Mouse (Mus musculus): ENCODE data around the gene Hmgn3. TPM values are rescaled to one million over a fixed set of nuclear protein-coding genes. Genes with fewer than 3 reads are reported as not detected.

Gene Hmgn3
- polyA plus RNA-seq, 1 experiment: 1.0 TPM

DNA sequence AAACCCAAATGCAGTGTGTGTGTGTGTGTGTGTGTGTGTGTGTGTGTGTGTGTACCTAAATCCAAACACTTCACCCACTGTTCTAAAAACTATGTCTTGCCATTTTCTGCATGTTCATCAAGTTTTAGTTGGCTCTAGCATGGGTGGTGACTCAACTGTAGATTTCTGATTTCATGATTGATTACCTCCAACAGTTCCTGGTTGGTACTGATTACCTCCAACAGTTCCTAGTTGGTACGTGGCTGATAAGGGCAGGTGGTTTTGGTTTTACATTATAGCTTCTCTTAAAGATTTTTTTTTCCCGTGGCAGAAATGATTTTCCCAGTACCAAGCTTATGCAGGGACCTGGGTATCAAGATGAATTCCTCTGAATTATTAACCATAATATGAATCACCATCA, 27.3 kb downstream of the Hmgn3 start:
- no peak overlapping the region for H3K4me3 ChIP-seq (ENCODE audit: low read depth, low read length)
- H3K4me1 ChIP-seq (ENCODE audit: control insufficient read depth, insufficient read depth, insufficient read length, low read length): no peaks in the 10 kb centered on the region
- no peak overlapping the region for H3K27ac ChIP-seq (ENCODE audit: insufficient read depth, low read depth, low read length)
- 25% methylated on average over 2 of the region's 2 CpGs for WGBS
- H3K36me3 ChIP-seq (ENCODE audit: control insufficient read depth, insufficient read depth, low read length): no peaks in the 10 kb centered on the region
- TF ChIP-seq POLR2A (IDR thresholded peaks at IDR 0.05; ENCODE audit: low read depth, low read length) (no peak), CTCF (IDR thresholded peaks at IDR 0.05; ENCODE audit: extremely low read depth, insufficient read length, insufficient replicate concordance, low read depth, low read length) (no peak)
- no peaks in the 10 kb centered on the region for H3K27me3 ChIP-seq (ENCODE audit: control insufficient read depth, insufficient read depth, low read length)

DNA sequence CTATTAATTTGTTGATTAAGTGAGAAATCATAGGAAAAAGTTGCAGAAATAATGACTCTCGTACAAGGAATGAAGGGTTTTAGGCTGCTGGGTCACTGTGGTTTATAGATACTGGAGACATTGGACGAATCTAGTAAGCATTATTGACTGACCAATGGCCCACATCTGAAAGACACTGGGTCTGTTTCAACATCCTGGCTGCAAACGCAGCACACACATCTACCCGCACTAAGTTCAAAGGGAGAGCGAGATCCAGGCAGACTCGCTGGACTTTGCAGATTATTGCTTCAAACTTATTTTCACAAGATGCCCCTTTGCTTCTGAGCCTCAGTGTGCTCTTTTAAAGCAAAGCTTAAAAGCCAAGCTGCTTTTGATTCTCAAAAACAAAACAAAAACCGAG, 29.0 kb downstream of the Hmgn3 start:
- H3K4me1 ChIP-seq (ENCODE audit: control insufficient read depth, insufficient read depth, insufficient read length, low read length): no peaks in the 10 kb centered on the region
- TF ChIP-seq CTCF (IDR thresholded peaks at IDR 0.05; ENCODE audit: extremely low read depth, insufficient read length, insufficient replicate concordance, low read depth, low read length): no peak
- TF ChIP-seq POLR2A (IDR thresholded peaks at IDR 0.05; ENCODE audit: low read depth, low read length): no peak
- H3K27me3 ChIP-seq (ENCODE audit: control insufficient read depth, insufficient read depth, low read length): no peaks in the 10 kb centered on the region
- H3K36me3 ChIP-seq (ENCODE audit: control insufficient read depth, insufficient read depth, low read length): no peaks in the 10 kb centered on the region
- no peak overlapping the region for H3K4me3 ChIP-seq (ENCODE audit: low read depth, low read length)
- no peak overlapping the region for H3K27ac ChIP-seq (ENCODE audit: insufficient read depth, low read depth, low read length)
- 83% methylated on average over 7 of the region's 7 CpGs for whole genome bisulfite sequencing

DNA sequence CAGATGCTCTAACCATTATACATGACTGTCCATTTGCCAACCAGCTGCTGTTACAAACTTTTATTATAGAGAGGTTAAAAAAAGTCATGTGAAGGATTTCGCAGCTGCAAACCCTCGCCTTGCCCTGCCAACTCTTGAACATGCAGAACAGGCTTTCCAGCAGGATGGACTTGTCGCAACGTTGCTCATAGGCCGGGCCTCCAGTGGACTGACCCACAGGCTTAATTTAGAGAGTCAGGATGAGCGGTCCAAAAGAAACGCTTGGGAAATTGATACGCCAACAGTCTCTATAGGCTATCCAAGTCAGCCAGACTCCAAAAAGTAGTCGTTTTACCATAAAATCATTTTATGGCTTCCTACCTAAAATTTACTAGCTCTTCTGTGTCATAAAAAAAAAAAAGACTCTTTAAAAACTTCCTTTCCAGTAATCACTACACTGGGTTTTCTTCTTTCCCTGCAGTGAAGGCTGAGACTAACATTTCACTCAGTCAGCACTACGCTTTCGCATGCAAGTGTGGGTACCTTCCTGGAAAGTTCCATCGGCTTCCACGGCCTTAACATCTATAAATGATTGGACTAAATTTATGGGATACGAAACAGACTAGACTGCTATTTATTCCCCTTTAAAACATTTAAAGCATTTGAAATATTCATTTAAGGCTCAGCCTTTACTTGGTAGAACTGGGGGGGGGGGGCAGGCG, 29.6 kb downstream of the Hmgn3 start:
- Histone ChIP-seq H3K27me3 (ENCODE audit: control insufficient read depth, insufficient read depth, low read length) (no peaks in the 10 kb centered on the region), H3K4me1 (ENCODE audit: control insufficient read depth, insufficient read depth, insufficient read length, low read length) (no peaks in the 10 kb centered on the region), H3K4me3 (ENCODE audit: low read depth, low read length) (no peak overlapping the region), H3K36me3 (ENCODE audit: control insufficient read depth, insufficient read depth, low read length) (no peaks in the 10 kb centered on the region), H3K27ac (ENCODE audit: insufficient read depth, low read depth, low read length) (no peak overlapping the region)
- no peak for TF ChIP-seq CTCF (IDR thresholded peaks at IDR 0.05; ENCODE audit: extremely low read depth, insufficient read length, insufficient replicate concordance, low read depth, low read length)
- no peak for TF ChIP-seq POLR2A (IDR thresholded peaks at IDR 0.05; ENCODE audit: low read depth, low read length)
- 91% methylated on average over 15 of the region's 15 CpGs for WGBS

DNA sequence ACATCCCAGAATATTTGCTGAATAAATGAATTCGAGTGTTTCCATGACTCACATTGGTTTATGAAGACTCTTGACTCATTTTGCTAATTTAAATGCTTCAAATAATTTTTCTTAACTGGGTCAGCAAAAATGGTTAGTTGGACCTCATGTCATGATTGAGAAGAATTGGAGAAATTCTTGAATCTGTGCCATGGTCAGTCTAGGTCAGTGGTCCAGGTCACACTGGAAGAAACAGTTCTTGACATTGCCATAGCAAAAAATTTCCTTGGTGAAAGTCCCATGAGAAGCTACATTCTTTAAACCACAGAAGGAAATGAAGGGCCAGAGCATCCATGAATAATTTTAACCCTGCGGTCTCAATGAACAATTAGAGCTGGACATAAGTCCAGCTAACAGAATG, 30.8 kb downstream of the Hmgn3 start:
- Histone ChIP-seq H3K36me3 (ENCODE audit: control insufficient read depth, insufficient read depth, low read length) (no peaks in the 10 kb centered on the region), H3K4me1 (ENCODE audit: control insufficient read depth, insufficient read depth, insufficient read length, low read length) (no peaks in the 10 kb centered on the region), H3K4me3 (ENCODE audit: low read depth, low read length) (no peak overlapping the region), H3K27ac (ENCODE audit: insufficient read depth, low read depth, low read length) (no peak overlapping the region), H3K27me3 (ENCODE audit: control insufficient read depth, insufficient read depth, low read length) (no peaks in the 10 kb centered on the region)
- 83% methylated on average over 2 of the region's 2 CpGs for WGBS
- no peak for TF ChIP-seq POLR2A (IDR thresholded peaks at IDR 0.05; ENCODE audit: low read depth, low read length)
- TF ChIP-seq CTCF (IDR thresholded peaks at IDR 0.05; ENCODE audit: extremely low read depth, insufficient read length, insufficient replicate concordance, low read depth, low read length): no peak

- TF ChIP-seq CTCF (IDR thresholded peaks at IDR 0.05; ENCODE audit: extremely low read depth, insufficient read length, insufficient replicate concordance, low read depth, low read length): no peak
- TF ChIP-seq POLR2A (IDR thresholded peaks at IDR 0.05; ENCODE audit: low read depth, low read length): no peak
- H3K27me3 ChIP-seq (ENCODE audit: control insufficient read depth, insufficient read depth, low read length): no peaks in the 10 kb centered on the region
- H3K4me3 ChIP-seq (ENCODE audit: low read depth, low read length): no peak overlapping the region
- 81% methylated on average over 10 of the region's 10 CpGs for WGBS
- H3K36me3 ChIP-seq (ENCODE audit: control insufficient read depth, insufficient read depth, low read length): no peaks in the 10 kb centered on the region
- H3K27ac ChIP-seq (ENCODE audit: insufficient read depth, low read depth, low read length): no peak overlapping the region
- no peaks in the 10 kb centered on the region for H3K4me1 ChIP-seq (ENCODE audit: control insufficient read depth, insufficient read depth, insufficient read length, low read length)
These were observed 32.7 kb downstream of the Hmgn3 start for GRCm38 (mm10) chr9:83113800-83114217.

GRCm38 (mm10) chr9:83112305-83112768, 34.1 kb downstream of the Hmgn3 start:
- no peaks in the 10 kb centered on the region for H3K36me3 ChIP-seq (ENCODE audit: control insufficient read depth, insufficient read depth, low read length)
- H3K4me1 ChIP-seq (ENCODE audit: control insufficient read depth, insufficient read depth, insufficient read length, low read length): no peaks in the 10 kb centered on the region
- no peaks in the 10 kb centered on the region for H3K27me3 ChIP-seq (ENCODE audit: control insufficient read depth, insufficient read depth, low read length)
- TF ChIP-seq CTCF (IDR thresholded peaks at IDR 0.05; ENCODE audit: extremely low read depth, insufficient read length, insufficient replicate concordance, low read depth, low read length): no peak
- TF ChIP-seq POLR2A (IDR thresholded peaks at IDR 0.05; ENCODE audit: low read depth, low read length): no peak
- 70% methylated on average over 9 of the region's 9 CpGs for WGBS
- H3K27ac ChIP-seq (ENCODE audit: insufficient read depth, low read depth, low read length): no peak overlapping the region
- no peak overlapping the region for H3K4me3 ChIP-seq (ENCODE audit: low read depth, low read length)

GRCm38 (mm10) chr9:83111789-83112188, 34.7 kb downstream of the Hmgn3 start:
- TF ChIP-seq POLR2A (IDR thresholded peaks at IDR 0.05; ENCODE audit: low read depth, low read length): no peak
- TF ChIP-seq CTCF (IDR thresholded peaks at IDR 0.05; ENCODE audit: extremely low read depth, insufficient read length, insufficient replicate concordance, low read depth, low read length): no peak
- Histone ChIP-seq H3K27me3 (ENCODE audit: control insufficient read depth, insufficient read depth, low read length) (no peaks in the 10 kb centered on the region), H3K36me3 (ENCODE audit: control insufficient read depth, insufficient read depth, low read length) (no peaks in the 10 kb centered on the region), H3K27ac (ENCODE audit: insufficient read depth, low read depth, low read length) (no peak overlapping the region), H3K4me1 (ENCODE audit: control insufficient read depth, insufficient read depth, insufficient read length, low read length) (no peaks in the 10 kb centered on the region), H3K4me3 (ENCODE audit: low read depth, low read length) (no peak overlapping the region)
- 79% methylated on average over 3 of the region's 3 CpGs for WGBS
